Mouse (Mus musculus): ENCODE measurements at regions not wholly inside any gene's neighbourhood (a gene's known extent, or its start where the extent isn't known, plus 50 kb on each side); places are given as distances from the start of the nearest gene placed in this dataset.

- Histone ChIP-seq H3K79me2 (ENCODE audit: control insufficient read depth, insufficient read depth) (no peaks in the 10 kb centered on the region), H3K27me3 (ENCODE audit: control insufficient read depth, insufficient read depth, insufficient read length) (no peaks in the 10 kb centered on the region), H3K4me3 (no peak overlapping the region), H3K4me2 (ENCODE audit: low read depth) (peak overlapping the region; percentile 35), H3ac (ENCODE audit: control insufficient read depth, insufficient read length) (no peak overlapping the region), H3K36me3 (ENCODE audit: control insufficient read depth, insufficient read depth) (no peaks in the 10 kb centered on the region)
- TF ChIP-seq TCF12 (IDR thresholded peaks at IDR 0.05; ENCODE audit: insufficient read depth, poor library complexity, severe bottlenecking): no peak
- TF ChIP-seq E2F4 (IDR thresholded peaks at IDR 0.05; ENCODE audit: insufficient read depth): no peak
- TF ChIP-seq MAX (IDR thresholded peaks at IDR 0.05; ENCODE audit: low read depth): no peak
- TF ChIP-seq SRF (IDR thresholded peaks at IDR 0.05; ENCODE audit: control insufficient read depth, insufficient read length, low read depth): no peak
- no peak for TF ChIP-seq POLR2A (IDR thresholded peaks at IDR 0.05; ENCODE audit: insufficient read length, low read depth)
- no peak for TF ChIP-seq REST (IDR thresholded peaks at IDR 0.05; ENCODE audit: insufficient read depth, insufficient read length)
- no peak for TF ChIP-seq MYOD1 (IDR thresholded peaks at IDR 0.05; ENCODE audit: control insufficient read depth in 1 of 3, insufficient read length in 2 of 3, low read depth in 2 of 3)
- no peak for TF ChIP-seq POLR2AphosphoS2 (IDR thresholded peaks at IDR 0.05; ENCODE audit: insufficient read length, low read depth)
- no peak for TF ChIP-seq USF1 (IDR thresholded peaks at IDR 0.05; ENCODE audit: low read depth)
Measured at GRCm38 (mm10) chr9:62627071-62628000, 50.3 kb upstream of the Itga11 start.

All from myocyte (in vitro differentiated cells).